Mouse (Mus musculus) kidney, adult 8-10 months (tissue): ENCODE results near the gene Lurap1.

Experiments used
- DNase-seq, 2 experiments: peaks; one replicate each; pipeline ENCODE4 v3.0.0; 2022

Gene Lurap1

DNA sequence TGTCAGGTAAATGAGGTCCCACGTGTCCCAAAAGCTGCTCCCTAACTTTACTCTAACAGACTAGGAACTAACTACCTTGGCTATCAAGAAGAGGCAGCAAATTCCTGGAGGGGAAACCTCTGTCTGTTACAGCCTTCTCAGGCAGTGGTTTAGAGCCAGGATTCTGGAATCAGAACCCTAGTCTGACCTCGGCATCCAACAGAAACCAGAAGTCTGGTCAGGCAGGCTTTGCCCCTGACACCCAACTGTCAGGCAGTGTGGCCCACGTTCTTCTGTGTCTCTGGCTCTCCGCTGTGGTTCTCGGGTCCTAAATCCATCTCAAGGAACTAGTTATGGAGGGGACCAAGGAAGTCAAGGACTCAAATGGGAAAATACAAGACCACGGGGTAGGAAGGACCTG lies at the start of gene Lurap1:
Gene Lurap1 (minus strand): TSS at position 101 of the 400 bp plus-strand sequence.
- DNase-seq = no peak

DNA sequence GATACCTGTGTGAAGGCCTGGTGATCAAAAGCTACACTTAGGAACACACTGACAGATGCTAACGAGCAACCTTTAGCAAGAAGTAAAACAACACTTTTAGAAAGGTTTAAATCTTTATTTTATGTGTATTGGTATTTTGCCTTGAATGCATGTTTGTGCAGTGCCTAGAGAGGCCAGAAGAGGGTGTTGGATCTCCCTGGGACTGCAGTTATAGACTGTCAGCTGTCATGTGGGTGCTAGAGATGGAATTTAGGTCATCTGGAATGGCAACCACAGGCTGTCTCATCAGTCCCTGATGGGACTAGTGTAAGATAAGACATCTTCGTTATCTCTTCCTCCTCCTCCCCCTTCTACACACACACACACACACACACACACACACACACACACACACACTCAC lies 47.3 kb upstream of the Lurap1 start:
- no peak for DNase-seq

- no peak for DNase-seq
Measured at GRCm38 (mm10) chr4:116193583-116194383, 42.6 kb upstream of the Lurap1 start.

DNA sequence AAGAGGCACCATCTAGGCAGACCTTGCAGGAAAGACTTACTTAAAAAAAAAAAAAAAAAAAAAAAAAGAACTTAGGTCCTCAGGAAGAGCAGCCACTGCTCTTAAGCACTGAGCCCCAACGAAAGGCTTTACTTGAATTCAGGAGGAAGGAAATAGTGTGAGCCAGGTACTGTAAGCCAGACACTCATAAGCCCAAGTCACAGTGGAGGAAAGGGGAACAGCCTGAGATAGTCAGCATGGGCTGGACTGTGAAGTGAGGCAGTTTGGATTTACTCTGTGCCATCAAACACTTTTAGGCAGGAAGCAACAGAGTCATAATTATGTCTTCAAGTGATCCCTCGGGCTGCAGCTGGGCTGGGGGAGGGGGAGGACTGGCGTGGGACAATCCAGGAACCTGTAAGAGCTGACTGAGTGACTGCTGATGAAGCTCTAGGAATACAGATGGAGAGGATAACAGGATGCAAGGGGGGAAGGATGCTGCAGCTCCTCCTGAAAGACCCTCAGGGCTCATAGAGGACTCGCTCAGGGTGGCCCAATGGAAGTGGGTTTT lies 41.2 kb upstream of the Lurap1 start:
- peak in 1 of 2 experiments; percentile 11 for DNase-seq

DNA sequence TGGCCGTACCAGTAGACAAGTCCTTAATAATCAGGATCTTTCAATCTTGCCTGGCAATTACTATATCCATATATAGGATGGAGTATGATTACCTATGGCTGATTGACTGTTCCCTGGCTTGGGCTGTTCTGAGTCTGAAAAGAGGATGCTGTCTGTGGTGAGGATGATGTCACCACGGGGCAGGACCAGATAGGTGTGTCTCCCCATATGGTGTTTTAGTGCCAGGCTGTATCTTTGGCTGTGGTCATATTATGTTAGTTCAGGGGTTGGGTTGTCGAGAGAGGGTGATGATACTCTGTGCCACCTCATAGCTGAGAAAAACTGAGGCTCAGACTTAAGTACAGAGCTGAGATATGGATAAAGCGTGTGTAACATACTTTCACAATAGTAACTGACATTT lies 33.9 kb upstream of the Lurap1 start:
- DNase-seq = no peak

GRCm38 (mm10) chr4:116182745-116183144 lies 31.6 kb upstream of the Lurap1 start:
- DNase-seq = peak in 1 of 2 experiments; percentile 39

GRCm38 (mm10) chr4:116182079-116182478 lies 30.9 kb upstream of the Lurap1 start:
- no peak for DNase-seq

DNA sequence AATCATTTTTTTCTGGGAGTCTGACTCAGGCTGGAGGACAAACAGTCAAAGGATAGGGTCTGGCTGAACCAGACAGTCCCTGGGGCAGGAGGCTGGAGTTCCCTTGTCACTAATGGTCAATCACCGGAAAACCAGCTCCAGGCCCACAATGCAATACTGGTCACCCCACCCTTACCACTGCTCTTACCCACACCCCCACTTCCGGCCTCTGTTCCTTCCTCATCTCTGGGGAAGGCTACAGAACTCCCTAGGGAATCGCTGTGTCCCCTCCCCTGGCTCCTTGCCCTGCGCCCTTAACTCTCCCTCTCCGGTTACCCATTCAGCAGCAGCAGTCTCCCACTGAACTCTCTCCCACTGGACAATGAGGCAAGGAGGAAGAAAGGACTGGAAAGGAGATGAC lies 26.0 kb upstream of the Lurap1 start:
- peak; percentile 81 to 84 for DNase-seq

DNA sequence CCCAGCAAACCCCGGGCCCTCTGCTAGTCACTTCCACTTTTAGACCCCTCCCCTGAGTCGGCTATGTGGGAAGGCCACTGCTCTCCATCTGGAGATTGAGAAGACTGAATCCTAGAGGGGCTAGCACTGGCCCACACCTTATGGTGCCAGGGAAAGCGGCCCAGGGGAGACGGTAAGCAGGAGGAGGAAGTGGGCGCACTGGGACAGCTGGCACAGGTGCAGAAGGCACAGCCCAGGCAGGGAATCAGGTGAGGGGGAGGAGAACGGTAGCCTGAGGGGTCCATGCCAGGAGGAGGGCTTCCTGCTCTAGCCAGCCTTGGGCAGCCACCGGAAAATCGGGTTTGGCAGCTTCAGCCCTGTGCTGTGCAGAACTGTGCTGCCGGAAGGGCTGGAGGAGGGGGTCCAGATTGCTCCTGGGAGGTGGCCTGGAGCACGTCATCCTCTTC lies 25.4 kb upstream of the Lurap1 start:
- DNase-seq = peak; percentile 77 to 86

DNA sequence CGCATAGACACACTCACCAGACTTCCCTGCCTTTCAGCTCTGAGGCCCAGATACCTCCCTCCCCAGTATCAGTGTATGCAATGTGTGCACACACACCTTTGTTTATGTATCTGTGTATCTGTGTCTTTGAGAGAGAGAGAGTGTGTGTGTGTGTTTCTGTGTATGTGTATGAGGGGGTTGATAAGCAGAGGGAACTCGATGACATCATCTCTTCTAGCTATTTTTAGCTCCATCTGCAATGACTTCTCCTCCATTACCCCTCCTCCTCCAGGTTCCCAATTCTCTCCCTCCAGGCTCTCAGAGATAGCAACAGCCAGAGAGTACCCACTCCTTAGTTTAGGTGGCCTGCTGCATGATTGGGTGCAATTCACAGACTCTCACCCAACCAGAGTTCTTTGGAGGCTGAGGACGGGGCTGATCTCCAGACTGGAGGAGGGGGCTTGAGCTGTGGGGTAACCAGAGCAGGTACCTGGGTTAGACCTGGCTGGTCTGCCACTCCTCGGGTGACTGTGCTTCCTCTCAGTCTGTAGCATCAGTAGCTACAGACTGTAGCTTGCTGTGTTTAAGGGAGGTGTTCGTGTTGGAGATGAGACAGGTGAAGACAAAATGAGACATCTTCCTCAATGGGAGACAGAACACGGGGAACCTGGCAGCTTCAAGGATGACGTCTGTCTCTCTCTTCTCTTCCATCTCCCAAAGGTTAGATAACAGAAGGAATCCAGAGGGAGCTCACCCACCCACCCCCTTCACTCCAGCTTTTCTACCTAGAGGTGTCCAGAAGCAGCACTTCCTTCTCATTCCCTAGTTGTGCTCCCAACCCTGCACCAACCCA lies 24.8 kb upstream of the Lurap1 start:
- DNase-seq = no peak

- no peak for DNase-seq
Measured at GRCm38 (mm10) chr4:116175136-116175535, 24.0 kb upstream of the Lurap1 start.

- DNase-seq = peak; percentile 61 to 79
Measured at GRCm38 (mm10) chr4:116174466-116175116, 23.5 kb upstream of the Lurap1 start.

- DNase-seq = no peak
Measured at GRCm38 (mm10) chr4:116173752-116174151, 22.6 kb upstream of the Lurap1 start.

GRCm38 (mm10) chr4:116173072-116173471 lies 21.9 kb upstream of the Lurap1 start, which contains the start of the genes 1700042G07Rik and Gm49337:
Gene 1700042G07Rik (plus strand): TSS chr4:116173372.
Gene Gm49337 (plus strand): TSS chr4:116173384.
- no peak for DNase-seq

DNA sequence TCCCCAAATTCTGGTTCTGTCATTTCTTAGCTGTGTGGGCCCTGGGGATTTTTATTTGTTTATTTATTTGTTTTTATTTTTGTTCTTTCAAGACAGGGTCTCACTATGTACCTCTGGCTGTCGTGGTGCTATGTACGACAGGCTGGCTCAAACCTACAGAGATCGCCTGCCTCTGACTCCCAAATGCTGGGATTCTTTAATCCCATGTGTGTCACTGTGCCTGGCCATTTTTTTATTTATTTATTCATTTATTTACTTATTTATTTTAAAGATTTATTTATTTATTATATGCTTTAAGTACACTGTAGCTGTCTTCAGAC lies 18.2 kb upstream of the Lurap1 start:
- no peak for DNase-seq

GRCm38 (mm10) chr4:116168617-116169352 lies 17.6 kb upstream of the Lurap1 start:
- peak in 1 of 2 experiments; percentile 75 for DNase-seq

GRCm38 (mm10) chr4:116167404-116167803 lies 16.3 kb upstream of the Lurap1 start, which contains the start of gene Tspan1:
Gene Tspan1 (minus strand): TSS chr4:116167601.
- DNase-seq = peak; percentile 63 to 69

- DNase-seq = no peak
Measured at GRCm38 (mm10) chr4:116165708-116166407, 14.7 kb upstream of the Lurap1 start.

- DNase-seq = no peak
Measured at GRCm38 (mm10) chr4:116164759-116165554, 13.8 kb upstream of the Lurap1 start.

DNA sequence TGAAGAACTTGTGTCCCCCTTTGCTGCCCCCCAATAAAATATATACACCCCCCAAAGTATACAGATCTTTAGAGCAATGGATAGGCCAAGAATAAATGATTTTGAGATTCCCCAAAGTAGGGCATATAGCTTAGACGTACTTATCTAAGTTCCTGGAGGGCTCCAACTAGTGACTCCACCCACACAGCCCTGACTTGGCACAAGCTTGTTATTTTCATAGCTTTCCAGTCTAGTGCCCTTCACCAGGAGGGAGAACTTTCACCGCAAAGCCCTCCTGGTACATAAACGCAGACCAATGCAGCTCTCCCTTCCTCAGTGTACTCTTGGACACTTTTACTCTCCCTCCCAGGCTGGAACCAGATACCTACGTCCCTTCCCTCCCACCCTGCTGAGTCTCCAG lies 11.0 kb upstream of the Lurap1 start:
- DNase-seq = peak; percentile 44 to 55

- DNase-seq = no peak
Measured at GRCm38 (mm10) chr4:116160769-116161168, 9.6 kb upstream of the Lurap1 start.
